Mouse (Mus musculus): ENCODE results near the gene Cacnb4.

DNA sequence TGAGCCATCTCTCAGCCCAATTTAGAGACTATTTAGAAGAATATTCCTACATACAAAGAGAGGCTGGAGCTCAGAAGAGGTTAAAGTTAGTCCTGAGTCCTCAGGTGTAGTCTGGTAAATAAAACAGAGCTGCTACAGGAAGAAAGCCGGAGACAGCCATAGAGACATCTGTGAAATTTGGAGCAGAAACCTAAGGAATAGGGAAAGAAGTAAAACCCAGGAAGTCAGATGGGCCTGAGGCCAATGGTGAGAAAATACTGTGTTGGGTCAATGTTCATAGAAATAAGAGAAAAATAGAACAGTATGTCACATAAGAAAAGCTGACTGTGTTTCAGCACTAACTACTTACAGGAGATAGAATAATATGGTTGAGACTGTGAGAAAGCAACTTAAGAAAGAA is 155.6 kb downstream of the Cacnb4 start:
- TF ChIP-seq CTCF (IDR thresholded peaks at IDR 0.05; ENCODE audit: low read depth, low read length): no peak
- TF ChIP-seq POLR2A (IDR thresholded peaks at IDR 0.05; ENCODE audit: borderline replicate concordance, low read depth, low read length): no peak

Data from bone marrow macrophage, adult 2 months (primary cell).